Mouse (Mus musculus): Measurements from ENCODE around the gene Tenm2.

DNA sequence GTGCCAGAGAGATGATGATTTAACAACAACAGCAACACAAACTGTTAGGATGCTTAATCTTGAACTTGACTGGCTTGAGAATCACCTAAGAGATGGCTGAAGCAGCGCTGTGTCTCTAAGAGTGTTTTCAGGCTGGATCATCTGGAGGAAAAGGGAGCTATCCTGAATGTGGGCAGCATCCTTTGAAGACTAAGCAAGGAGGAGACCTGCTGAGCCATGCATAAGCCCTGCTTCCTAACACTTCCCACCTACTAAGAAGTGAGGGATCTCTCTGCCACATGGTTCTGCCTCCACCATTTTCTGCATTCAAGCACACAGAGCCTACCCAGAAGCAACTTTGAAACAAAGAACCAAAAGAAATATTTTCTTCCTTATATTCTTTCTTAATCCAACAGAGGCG is 532.9 kb downstream of the Tenm2 start:
- TF ChIP-seq FLI1 (IDR thresholded peaks at IDR 0.05; ENCODE audit: low read length) (no peak), GATA1 (IDR thresholded peaks at IDR 0.05; ENCODE audit: borderline replicate concordance, low read length) (no peak)
